Mouse (Mus musculus) C2C12 (cell line): ENCODE results near the gene Hmgn1. TPM values are rescaled to one million over a fixed set of nuclear protein-coding genes. Genes with fewer than 3 reads are reported as not detected.

Source experiments
- H3K27me3 ChIP-seq: one replicate; pipeline ENCODE4 v1.6.1; 2011; ENCODE audit not compliant: control insufficient read depth, insufficient read depth, insufficient read length
- H3K36me3 ChIP-seq: one replicate; pipeline ENCODE4 v1.6.1; 2011; ENCODE audit not compliant: control insufficient read depth, insufficient read depth
- H3K4me3 ChIP-seq: one replicate; pipeline ENCODE4 v1.5.1; 2011; ENCODE audit warnings: mild to moderate bottlenecking, control low read depth; ENCODE audit not compliant: poor library complexity, insufficient read depth, severe bottlenecking
- H3K79me2 ChIP-seq: one replicate; pipeline ENCODE4 v1.6.1; 2011; ENCODE audit not compliant: control insufficient read depth, insufficient read depth
- H3K79me3 ChIP-seq: one replicate; pipeline ENCODE4 v1.6.1; 2011; ENCODE audit warnings: low read depth, control low read depth
- H3ac ChIP-seq: one replicate; pipeline ENCODE3; 2011; ENCODE audit warnings: low read depth; ENCODE audit not compliant: control insufficient read depth, insufficient read length
- CEBPB ChIP-seq: IDR thresholded peaks from one replicate; pipeline ENCODE4 v1.6.1; 2011; ENCODE audit warnings: low read depth, mild to moderate bottlenecking, control low read depth, moderate library complexity
- CTCF ChIP-seq: IDR thresholded peaks from one replicate; pipeline ENCODE4 v1.5.1; 2011; ENCODE audit not compliant: control insufficient read depth, insufficient read depth, insufficient read length
- FOSL1 ChIP-seq: IDR thresholded peaks from one replicate; pipeline ENCODE4 v1.8.0; 2011; ENCODE audit warnings: mild to moderate bottlenecking, low read length; ENCODE audit not compliant: poor library complexity, insufficient read depth, severe bottlenecking
- MAX ChIP-seq: IDR thresholded peaks from one replicate; pipeline ENCODE4 v1.6.1; 2011; ENCODE audit warnings: mild to moderate bottlenecking, control low read depth
- MYOD1 ChIP-seq: IDR thresholded peaks from one replicate; pipeline ENCODE4 v1.6.1; 2011; ENCODE audit warnings: low read depth; ENCODE audit not compliant: control insufficient read depth, insufficient read length
- MYOG ChIP-seq: IDR thresholded peaks from one replicate; pipeline ENCODE4 v1.6.1; 2011; ENCODE audit not compliant: control insufficient read depth, insufficient read length; ENCODE audit errors: extremely low read depth
- USF1 ChIP-seq: IDR thresholded peaks from one replicate; pipeline ENCODE4 v1.6.1; 2011; ENCODE audit warnings: low read depth, mild to moderate bottlenecking, control low read depth, moderate library complexity
- polyA plus RNA-seq: library from polyadenylated mRNA; unstranded; fragments of >200 nt; fragmentation: generic; extraction: Trizol; gene quantifications from one replicate; pipeline ENCODE4 v1.2.1, GENCODE M21; 2012; ENCODE audit warnings: missing spikeins

Gene Hmgn1
- polyA plus RNA-seq, 1 experiment = 325 TPM

GRCm38 (mm10) chr16:96154476-96154875 lies 26.9 kb upstream of the Hmgn1 start:
- Histone ChIP-seq H3ac (no peak overlapping the region), H3K27me3 (no peaks in the 10 kb centered on the region), H3K79me3 (peaks cover 10% of the 10 kb centered on the region), H3K4me3 (no peak overlapping the region), H3K79me2 (peaks cover 30% of the 10 kb centered on the region), H3K36me3 (peaks cover 43% of the 10 kb centered on the region)
- TF ChIP-seq CEBPB (no peak), FOSL1 (no peak), CTCF (no peak)

GRCm38 (mm10) chr16:96151551-96151950 lies 24.0 kb upstream of the Hmgn1 start:
- H3ac ChIP-seq = peak overlapping the region; percentile 52
- no peak for TF ChIP-seq USF1
- no peak for TF ChIP-seq CEBPB
- TF ChIP-seq MAX = no peak
- TF ChIP-seq MYOD1 = peak; percentile 30
- TF ChIP-seq MYOG = no peak
- peak; percentile 91 for TF ChIP-seq CTCF
- TF ChIP-seq FOSL1 = no peak
- H3K79me3 ChIP-seq = peaks cover 22% of the 10 kb centered on the region
- peaks cover 25% of the 10 kb centered on the region for H3K36me3 ChIP-seq
- no peak overlapping the region for H3K4me3 ChIP-seq
- peaks cover 59% of the 10 kb centered on the region for H3K79me2 ChIP-seq
- no peaks in the 10 kb centered on the region for H3K27me3 ChIP-seq

GRCm38 (mm10) chr16:96150995-96151394 lies 23.5 kb upstream of the Hmgn1 start:
- no peaks in the 10 kb centered on the region for H3K27me3 ChIP-seq
- H3ac ChIP-seq = no peak overlapping the region
- peaks cover 27% of the 10 kb centered on the region for H3K79me3 ChIP-seq
- TF ChIP-seq MYOG (no peak), CTCF (no peak), MAX (no peak), CEBPB (no peak), USF1 (no peak), FOSL1 (no peak)
- no peak overlapping the region for H3K4me3 ChIP-seq
- peaks cover 64% of the 10 kb centered on the region for H3K79me2 ChIP-seq
- H3K36me3 ChIP-seq = peaks cover 25% of the 10 kb centered on the region

- no peak for TF ChIP-seq FOSL1
- TF ChIP-seq MYOD1 = no peak
- no peak for TF ChIP-seq USF1
- no peak for TF ChIP-seq CEBPB
- H3K27me3 ChIP-seq = no peaks in the 10 kb centered on the region
- peaks cover 70% of the 10 kb centered on the region for H3K79me2 ChIP-seq
- no peak overlapping the region for H3K4me3 ChIP-seq
- peak overlapping the region; percentile 31 for H3ac ChIP-seq
- peaks cover 16% of the 10 kb centered on the region for H3K36me3 ChIP-seq
- H3K79me3 ChIP-seq = peaks cover 33% of the 10 kb centered on the region
Measured at GRCm38 (mm10) chr16:96149311-96149710, 21.8 kb upstream of the Hmgn1 start.

GRCm38 (mm10) chr16:96148834-96149233 lies 21.3 kb upstream of the Hmgn1 start:
- H3K36me3 ChIP-seq = peaks cover 11% of the 10 kb centered on the region
- peaks cover 33% of the 10 kb centered on the region for H3K79me3 ChIP-seq
- H3ac ChIP-seq = peak overlapping the region; percentile 9
- no peak for TF ChIP-seq FOSL1
- TF ChIP-seq MYOD1 = no peak
- TF ChIP-seq USF1 = no peak
- no peak for TF ChIP-seq MYOG
- TF ChIP-seq MAX = no peak
- TF ChIP-seq CTCF = no peak
- TF ChIP-seq CEBPB = no peak
- H3K4me3 ChIP-seq = no peak overlapping the region
- H3K79me2 ChIP-seq = peaks cover 70% of the 10 kb centered on the region
- no peaks in the 10 kb centered on the region for H3K27me3 ChIP-seq

- peak overlapping the region; percentile 77 for H3K4me3 ChIP-seq
- H3K36me3 ChIP-seq = no peaks in the 10 kb centered on the region
- TF ChIP-seq MAX = no peak
- TF ChIP-seq CEBPB = no peak
- no peak for TF ChIP-seq FOSL1
- no peak for TF ChIP-seq USF1
- no peak for TF ChIP-seq MYOG
- no peak for TF ChIP-seq MYOD1
- no peak for TF ChIP-seq CTCF
- H3K79me2 ChIP-seq = peaks cover 54% of the 10 kb centered on the region
- H3ac ChIP-seq = peak overlapping the region; percentile 76
- peaks cover 33% of the 10 kb centered on the region for H3K79me3 ChIP-seq
- no peaks in the 10 kb centered on the region for H3K27me3 ChIP-seq
Measured at GRCm38 (mm10) chr16:96145814-96146213, 18.3 kb upstream of the Hmgn1 start.
